In the genomic region with DNA sequence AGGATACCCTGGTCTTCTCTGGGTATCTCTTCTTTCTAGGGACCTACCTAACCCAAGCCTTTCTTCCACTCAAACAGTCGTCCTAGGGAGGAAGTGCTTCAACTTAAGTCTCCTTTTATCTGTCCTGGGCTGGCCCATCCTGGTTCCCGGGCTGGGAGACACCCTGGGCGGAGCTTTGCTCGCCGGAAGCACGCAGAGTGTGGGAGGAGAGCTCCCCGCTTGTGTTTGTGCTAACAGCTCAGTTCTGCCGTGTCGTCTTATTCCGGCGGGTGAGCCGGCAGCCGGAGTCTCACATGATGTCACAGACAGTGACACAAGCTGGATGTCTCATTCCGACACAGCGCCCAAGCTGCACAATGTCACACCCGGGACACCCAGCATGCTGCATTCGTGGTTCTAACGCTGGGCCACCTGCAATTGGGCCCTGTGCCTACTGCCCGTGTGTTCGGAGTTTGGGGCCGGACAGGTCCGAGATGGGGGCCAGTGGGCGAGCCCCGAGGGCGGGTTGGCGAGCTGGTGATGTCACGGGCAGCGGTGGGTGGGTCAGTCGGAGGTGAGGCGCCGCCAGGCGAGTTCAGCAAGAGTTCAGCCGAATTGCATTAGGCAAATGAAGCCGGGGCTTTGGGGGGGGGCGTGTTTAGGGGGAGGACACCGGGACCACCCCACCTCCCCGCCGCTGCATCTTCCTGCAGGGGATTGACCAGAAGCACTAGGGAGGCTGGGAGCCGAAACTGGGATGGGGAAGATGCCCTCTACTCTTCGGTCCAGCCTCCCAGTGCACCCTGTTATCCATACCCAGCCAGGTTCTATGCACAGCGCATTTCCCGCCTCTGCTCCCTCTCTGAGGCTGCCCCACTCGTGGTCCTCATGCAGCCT, we compare ENCODE assay signal across 8 mouse cellular contexts. TPM values are rescaled to one million over a fixed set of nuclear protein-coding genes. Genes with fewer than 3 reads are reported as not detected.
DNase-seq lines count a peak whose midpoint lies in the region; ATAC-seq and TF ChIP-seq lines count a peak whose summit lies in the region.

No protein-coding gene starts in this region.

- H3K4me1 ChIP-seq in hindbrain, embryonic 16.5 days (ENCODE audit: control insufficient read depth, insufficient read depth, low read depth, low read length): peaks cover 64% of the 10 kb centered on the region
- H3K4me1 ChIP-seq in liver, embryonic 12.5 days: peaks cover 80% of the 10 kb centered on the region

- DNase-seq in ovary, adult 18-20 months (ENCODE audit: low spot score): peak; percentile 81
- no peak for DNase-seq in ovary, postnatal 10 days (ENCODE audit: low spot score)
- DNase-seq in c-Kit-positive CD71-positive TER-119-positive erythroid progenitor cells, embryonic 14.5 days (ENCODE audit: low spot score): peak; percentile 80
- peak; percentile 89 for DNase-seq in gastrocnemius, adult 2 months
- peak; percentile 85 for DNase-seq in testis, postnatal 10 days (ENCODE audit: low spot score)

- peak overlapping the region; percentile 89 for H3K27ac ChIP-seq in gastrocnemius, adult 2 months
- peak overlapping the region; percentile 64 for H3K27ac ChIP-seq in hindbrain, embryonic 16.5 days (ENCODE audit: low read depth, low read length)
- H3K27ac ChIP-seq in liver, embryonic 12.5 days: peak overlapping the region; percentile 73

- H3K27me3 ChIP-seq in hindbrain, embryonic 16.5 days (replicated peaks; ENCODE audit: control insufficient read depth, insufficient read depth, low read length): no peaks in the 10 kb centered on the region
- H3K27me3 ChIP-seq in liver, embryonic 12.5 days (replicated peaks): peaks cover 55% of the 10 kb centered on the region

- H3K9me3 ChIP-seq in hindbrain, embryonic 16.5 days (ENCODE audit: control insufficient read depth, low read length): no peaks in the 10 kb centered on the region
- H3K9me3 ChIP-seq in liver, embryonic 12.5 days (replicated peaks): no peaks in the 10 kb centered on the region

- no peak for TF ChIP-seq CTCF in gastrocnemius, adult 2 months (IDR thresholded peaks at IDR 0.05)

- ATAC-seq in hindbrain, embryonic 16.5 days: peak; percentile 11
- ATAC-seq in liver, embryonic 12.5 days: peak; percentile 75
- ATAC-seq in monocyte, adult 5-6 weeks (replicated peaks; ENCODE audit: insufficient number of reproducible peaks, low FRiP score, low TSS enrichment, poor library complexity, severe bottlenecking): peak; percentile 68

- intact Hi-C loops in gastrocnemius, adult 2 months (cut with DNase I): no loop called here

- H3K36me3 ChIP-seq in hindbrain, embryonic 16.5 days (ENCODE audit: control insufficient read depth, insufficient read depth, low read length): no peaks in the 10 kb centered on the region
- no peaks in the 10 kb centered on the region for H3K36me3 ChIP-seq in liver, embryonic 12.5 days

- H3K4me3 ChIP-seq in gastrocnemius, adult 2 months: peak overlapping the region; percentile 85
- peak overlapping the region; percentile 65 for H3K4me3 ChIP-seq in hindbrain, embryonic 16.5 days (ENCODE audit: low read length)
- H3K4me3 ChIP-seq in liver, embryonic 12.5 days: peak overlapping the region; percentile 70

- H3K4me2 ChIP-seq in hindbrain, embryonic 16.5 days (ENCODE audit: low read length): peak overlapping the region; percentile 99
- H3K4me2 ChIP-seq in liver, embryonic 12.5 days: peak overlapping the region; percentile 100

- peak overlapping the region; percentile 70 for H3K9ac ChIP-seq in hindbrain, embryonic 16.5 days (ENCODE audit: low read depth, low read length)
- H3K9ac ChIP-seq in liver, embryonic 12.5 days: peak overlapping the region; percentile 75

- under 1% methylated on average over 41 of the region's 43 CpGs for WGBS in hindbrain, embryonic 16.5 days
- WGBS in liver, embryonic 12.5 days (ENCODE audit: insufficient replicate concordance): under 1% methylated on average over 43 of the region's 43 CpGs

RNA-seq across cellular contexts. Expression of gene Gjd3, which starts 23.1 kb away (rescaled TPM):
- total RNA-seq in gastrocnemius, adult 2 months (2021): not detected
- 2.0 and 3.0 TPM in 2 replicates for polyA plus RNA-seq in hindbrain, embryonic 16.5 days (2015; fragmentation: Nextera tagmentation; extraction: Ambion mirVana)
- not detected in 2 replicates for polyA plus RNA-seq in liver, embryonic 12.5 days (2016; fragmentation: Nextera tagmentation; extraction: Ambion mirVana)
- not detected in 3 replicates for total RNA-seq in monocyte, adult 5-6 weeks (2017)

RNA-seq across cellular contexts. Expression of gene Rara, which starts 32.1 kb away (rescaled TPM):
- 10 to 100 TPM; 10.2 to 12.4 TPM for total RNA-seq in gastrocnemius, adult 2 months (2021)
- 12.1 and 16.7 TPM in 2 replicates for polyA plus RNA-seq in hindbrain, embryonic 16.5 days (2015; fragmentation: Nextera tagmentation; extraction: Ambion mirVana)
- polyA plus RNA-seq in liver, embryonic 12.5 days (2016; fragmentation: Nextera tagmentation; extraction: Ambion mirVana): 6.8 and 7.1 TPM in 2 replicates
- 61.0 to 76.9 TPM (median 62.9 TPM) in 3 replicates for total RNA-seq in monocyte, adult 5-6 weeks (2017)

RNA-seq across cellular contexts. Expression of gene Cdc6, which starts 52.1 kb away (rescaled TPM):
- under 1 TPM in 1 of 2 experiments, not detected in 1; 0.11 TPM for total RNA-seq in gastrocnemius, adult 2 months (2021)
- 4.6 and 6.3 TPM in 2 replicates for polyA plus RNA-seq in hindbrain, embryonic 16.5 days (2015; fragmentation: Nextera tagmentation; extraction: Ambion mirVana)
- polyA plus RNA-seq in liver, embryonic 12.5 days (2016; fragmentation: Nextera tagmentation; extraction: Ambion mirVana): 86.5 and 89.9 TPM in 2 replicates
- total RNA-seq in monocyte, adult 5-6 weeks (2017): 0.67 to 1.7 TPM (median 0.75 TPM) in 3 replicates

Comparison
In these comparisons a context has a peak if more than half of its experiments do, and no peak if none do; other contexts are left out.
1. ATAC-seq: peak in every context shown above with its lines; median percentile 75 in liver, embryonic 12.5 days; 68 in monocyte, adult 5-6 weeks; 11 in hindbrain, embryonic 16.5 days.